Mouse (Mus musculus): ENCODE results near the gene Lgr6. TPM values are rescaled to one million over a fixed set of nuclear protein-coding genes. Genes with fewer than 3 reads are reported as not detected.

Lgr6 gene
- polyA plus RNA-seq, 1 experiment from 2014 or later = 1.2 TPM

DNA sequence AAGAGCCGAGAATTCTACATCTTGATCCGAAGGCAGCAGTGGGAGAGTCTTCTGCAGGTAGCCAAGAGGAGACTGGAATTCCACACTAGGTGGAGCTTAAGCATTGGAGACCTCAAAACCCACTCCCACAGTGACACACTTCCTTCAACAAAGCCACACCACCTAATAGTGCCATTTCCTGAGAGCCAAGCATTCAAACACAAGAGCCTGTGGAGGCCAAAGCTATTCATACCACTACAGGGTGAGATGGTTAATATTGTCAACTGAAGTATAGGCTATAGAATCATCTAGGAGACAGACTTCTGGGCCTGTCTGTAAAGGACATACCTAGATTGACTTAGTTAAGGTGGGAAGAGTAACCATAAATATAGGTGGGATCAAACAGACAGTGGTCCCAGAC, 139.6 kb downstream of the Lgr6 start:
- Histone ChIP-seq H3K27ac (no peak overlapping the region), H3K4me3 (replicated peaks; ENCODE audit: low read length) (no peak overlapping the region), H3K9ac (no peak overlapping the region), H3K4me1 (replicated peaks; ENCODE audit: control insufficient read depth, insufficient read depth, low read length) (peaks cover 12% of the 10 kb centered on the region; the same call in 1 of the 2 replicates), H3K4me2 (replicated peaks) (no peak overlapping the region), H3K27me3 (ENCODE audit: control insufficient read depth, insufficient read depth, low read length) (no peaks in the 10 kb centered on the region), H3K36me3 (replicated peaks; ENCODE audit: control insufficient read depth, insufficient read depth) (0 out of 2 replicates have a peak, but pooled peaks cover 4% of the 10 kb centered on the region), H3K9me3 (ENCODE audit: control insufficient read depth, low read length) (no peaks in the 10 kb centered on the region)
- 96% methylated on average over 2 of the region's 2 CpGs for WGBS
- no peak for ATAC-seq (ENCODE audit: low FRiP score)
- DNase-seq (ENCODE audit: low spot score) = no peak

DNA sequence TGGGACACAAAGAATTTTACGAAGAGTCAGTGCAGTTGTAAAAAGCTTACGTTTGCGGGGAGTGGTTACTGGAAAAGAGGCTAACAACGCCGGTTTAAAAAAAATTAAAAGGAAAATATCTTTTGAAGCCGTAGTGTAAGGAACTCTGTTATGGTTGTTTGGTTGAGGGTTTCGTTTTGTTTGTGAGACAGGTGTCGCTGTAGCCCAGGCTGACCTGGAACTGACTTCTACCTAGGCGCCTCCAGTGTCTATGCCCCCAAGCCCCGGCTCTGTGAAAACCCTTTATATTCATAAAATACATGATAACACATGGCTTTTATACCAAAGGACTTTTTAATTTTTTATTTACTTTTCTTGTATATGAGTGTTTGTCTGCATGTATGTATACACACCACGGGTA, 142.3 kb downstream of the Lgr6 start:
- Histone ChIP-seq H3K4me1 (replicated peaks; ENCODE audit: control insufficient read depth, insufficient read depth, low read length) (peaks cover 12% of the 10 kb centered on the region; the same call in 1 of the 2 replicates), H3K27me3 (ENCODE audit: control insufficient read depth, insufficient read depth, low read length) (no peaks in the 10 kb centered on the region), H3K36me3 (replicated peaks; ENCODE audit: control insufficient read depth, insufficient read depth) (no peaks in the 10 kb centered on the region), H3K4me2 (replicated peaks) (peak overlapping the region; percentile 52), H3K4me3 (replicated peaks; ENCODE audit: low read length) (peak overlapping the region; percentile 42), H3K9me3 (ENCODE audit: control insufficient read depth, low read length) (no peaks in the 10 kb centered on the region), H3K9ac (peak overlapping the region; percentile 39), H3K27ac (no peak overlapping the region)
- ATAC-seq (ENCODE audit: low FRiP score) = peak; percentile 61
- DNase-seq (ENCODE audit: low spot score) = peak; percentile 46
- 3% methylated on average over 11 of the region's 11 CpGs for WGBS

DNA sequence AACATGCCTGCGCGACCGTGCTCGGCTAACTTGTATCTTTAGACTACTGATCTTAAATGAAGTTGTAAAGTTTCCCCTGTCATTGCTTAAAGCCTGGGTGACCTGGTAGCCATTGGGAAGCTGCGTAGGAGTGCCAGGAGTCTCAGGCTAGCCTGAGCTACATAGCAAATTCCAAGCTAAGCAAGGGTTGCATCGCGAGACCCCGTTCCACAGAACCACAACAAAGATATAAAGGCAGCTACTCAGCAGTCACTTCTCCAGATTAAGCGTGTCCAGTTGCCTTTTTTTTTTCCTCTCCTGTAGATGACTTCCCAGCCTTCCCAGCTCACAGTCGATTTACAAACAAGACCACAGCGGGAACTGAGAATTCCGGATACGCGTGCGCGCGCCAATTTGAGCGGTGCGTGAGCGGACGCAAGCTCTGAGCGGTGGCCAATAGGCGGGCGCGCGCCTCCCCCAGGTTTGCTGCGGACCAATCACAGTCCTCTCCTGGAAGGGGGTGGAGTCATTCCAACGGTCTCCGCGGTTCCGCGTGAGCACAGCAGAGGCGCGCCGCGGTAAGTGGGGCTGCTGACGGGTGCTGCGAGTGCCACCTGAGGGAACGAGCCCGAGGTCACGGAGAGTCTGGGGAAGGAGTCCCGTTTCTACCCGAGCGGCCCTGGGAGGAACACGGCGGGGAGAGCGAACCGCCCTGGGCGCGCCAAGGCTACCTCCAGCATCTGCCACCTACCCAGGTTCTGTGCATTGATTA, 142.8 kb downstream of the Lgr6 start, which contains the start of gene Ube2t:
Gene Ube2t (plus strand): TSS at position 513 of the 751 bp plus-strand sequence.
- ATAC-seq (ENCODE audit: low FRiP score) = peak; percentile 100
- Histone ChIP-seq H3K27ac (no peak within 1 kb of the TSS), H3K36me3 (replicated peaks; ENCODE audit: control insufficient read depth, insufficient read depth) (no peaks in the 10 kb centered on the region), H3K9me3 (ENCODE audit: control insufficient read depth, low read length) (no peaks in the 10 kb centered on the region), H3K9ac (peak within 1 kb of the TSS; percentile 39), H3K4me2 (replicated peaks) (peak within 1 kb of the TSS; percentile 52), H3K4me1 (replicated peaks; ENCODE audit: control insufficient read depth, insufficient read depth, low read length) (peaks cover 12% of the 10 kb centered on the region; the same call in 1 of the 2 replicates), H3K27me3 (ENCODE audit: control insufficient read depth, insufficient read depth, low read length) (no peaks in the 10 kb centered on the region), H3K4me3 (replicated peaks; ENCODE audit: low read length) (peak within 1 kb of the TSS; percentile 42)
- 3% methylated on average over 50 of the region's 50 CpGs for WGBS
- peak; percentile 94 for DNase-seq (ENCODE audit: low spot score)

DNA sequence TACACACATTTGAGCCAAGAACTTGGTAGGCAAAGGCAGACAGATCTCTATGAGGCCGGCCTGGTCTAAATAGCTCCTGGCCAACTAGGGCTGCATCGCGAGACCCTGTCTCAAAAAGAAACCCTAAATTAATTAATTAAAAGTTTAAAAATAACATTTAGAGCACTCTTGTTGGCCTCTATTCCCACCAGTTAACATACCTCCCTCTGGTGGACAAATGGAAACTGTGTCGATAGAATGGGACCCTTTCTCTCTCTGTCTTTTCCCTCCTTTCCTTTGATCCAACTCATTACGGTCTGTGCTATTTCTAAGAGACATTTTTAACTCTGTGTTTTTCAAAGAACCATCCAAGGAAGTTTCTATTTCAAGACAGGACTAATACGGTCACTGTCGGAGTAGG, 144.4 kb downstream of the Lgr6 start:
- Histone ChIP-seq H3K4me2 (replicated peaks) (no peak overlapping the region), H3K4me3 (replicated peaks; ENCODE audit: low read length) (no peak overlapping the region), H3K27ac (no peak overlapping the region), H3K4me1 (replicated peaks; ENCODE audit: control insufficient read depth, insufficient read depth, low read length) (peaks cover 12% of the 10 kb centered on the region; the same call in 1 of the 2 replicates), H3K9me3 (ENCODE audit: control insufficient read depth, low read length) (no peaks in the 10 kb centered on the region), H3K36me3 (replicated peaks; ENCODE audit: control insufficient read depth, insufficient read depth) (no peaks in the 10 kb centered on the region), H3K27me3 (ENCODE audit: control insufficient read depth, insufficient read depth, low read length) (no peaks in the 10 kb centered on the region), H3K9ac (no peak overlapping the region)
- DNase-seq (ENCODE audit: low spot score) = no peak
- 65% methylated on average over 7 of the region's 7 CpGs for WGBS
- ATAC-seq (ENCODE audit: low FRiP score) = no peak

DNA sequence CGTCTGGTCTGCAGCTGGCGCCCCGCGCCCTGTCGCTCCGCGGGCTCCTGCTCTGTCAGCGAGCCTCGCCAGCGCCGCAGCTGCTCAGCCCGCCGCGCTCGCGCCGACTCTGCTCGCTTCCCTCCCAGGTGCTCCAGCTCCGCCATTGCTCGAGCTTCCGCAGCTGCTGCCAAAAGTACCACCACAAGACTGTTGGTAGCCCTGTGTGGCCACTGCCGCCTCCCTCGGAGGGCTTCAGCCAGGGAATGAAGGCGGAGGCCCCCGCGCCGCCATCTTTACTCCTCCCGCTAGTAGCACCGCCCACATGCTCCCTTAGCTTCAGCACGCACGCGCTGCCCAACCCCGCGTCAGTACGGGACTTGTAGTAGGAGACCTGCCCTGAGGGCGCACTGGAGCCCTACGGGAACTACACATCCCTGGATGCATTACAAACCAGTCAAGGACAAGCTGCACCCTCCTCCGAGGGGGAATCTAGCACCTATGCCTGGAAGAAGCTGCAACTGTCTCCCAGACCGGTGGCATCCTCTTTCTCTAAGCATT, 149.4 kb downstream of the Lgr6 start, which contains the start of gene Ppp1r12b:
Gene Ppp1r12b (minus strand): TSS at position 306 of the 540 bp plus-strand sequence.
- Histone ChIP-seq H3K9me3 (ENCODE audit: control insufficient read depth, low read length) (no peaks in the 10 kb centered on the region), H3K27ac (peak within 1 kb of the TSS; percentile 85), H3K4me2 (replicated peaks) (peak within 1 kb of the TSS; percentile 65), H3K36me3 (replicated peaks; ENCODE audit: control insufficient read depth, insufficient read depth) (no peaks in the 10 kb centered on the region), H3K4me3 (replicated peaks; ENCODE audit: low read length) (peak within 1 kb of the TSS; percentile 55), H3K4me1 (replicated peaks; ENCODE audit: control insufficient read depth, insufficient read depth, low read length) (peaks cover 18% of the 10 kb centered on the region), H3K27me3 (ENCODE audit: control insufficient read depth, insufficient read depth, low read length) (no peaks in the 10 kb centered on the region), H3K9ac (peak within 1 kb of the TSS; percentile 62)
- DNase-seq (ENCODE audit: low spot score) = peak; percentile 96
- peak; percentile 99 for ATAC-seq (ENCODE audit: low FRiP score)
- WGBS = under 1% methylated on average over 39 of the region's 39 CpGs

DNA sequence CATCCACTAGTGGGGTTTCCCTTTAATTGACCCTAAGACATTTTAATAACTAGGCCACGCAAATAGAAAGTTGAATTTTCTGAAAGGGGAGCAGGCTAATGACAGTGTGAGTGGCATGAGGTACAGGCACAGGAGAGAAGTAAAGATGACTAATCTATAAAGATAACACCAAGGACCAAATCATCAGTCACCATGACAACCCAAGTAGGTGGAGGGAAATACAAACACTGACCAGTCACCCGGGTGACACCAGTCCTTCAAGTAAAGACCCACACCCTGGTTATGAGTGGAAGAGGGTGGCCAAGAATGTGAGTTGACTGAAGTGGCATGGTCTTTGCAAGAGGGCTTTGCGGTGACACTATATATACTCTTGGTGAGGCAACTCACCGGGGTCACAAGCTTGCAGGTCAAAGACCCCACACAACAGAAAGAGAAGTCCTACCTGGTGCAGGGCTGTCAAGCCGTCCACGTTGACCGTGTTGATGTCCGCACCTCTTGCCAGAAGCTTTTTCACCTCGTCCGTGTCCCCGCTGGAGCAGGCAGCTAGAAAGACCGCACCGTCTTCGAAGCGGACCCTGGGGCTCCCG, 149.9 kb downstream of the Lgr6 start:
- peaks cover 18% of the 10 kb centered on the region for H3K4me1 ChIP-seq (replicated peaks; ENCODE audit: control insufficient read depth, insufficient read depth, low read length)
- WGBS = 4% methylated on average over 16 of the region's 16 CpGs
- H3K27ac ChIP-seq = peak overlapping the region; percentile 85
- no peaks in the 10 kb centered on the region for H3K9me3 ChIP-seq (ENCODE audit: control insufficient read depth, low read length)
- peak overlapping the region; percentile 65 for H3K4me2 ChIP-seq (replicated peaks)
- H3K36me3 ChIP-seq (replicated peaks; ENCODE audit: control insufficient read depth, insufficient read depth) = no peaks in the 10 kb centered on the region
- peak overlapping the region; percentile 55 for H3K4me3 ChIP-seq (replicated peaks; ENCODE audit: low read length)
- peak overlapping the region; percentile 62 for H3K9ac ChIP-seq
- H3K27me3 ChIP-seq (ENCODE audit: control insufficient read depth, insufficient read depth, low read length) = no peaks in the 10 kb centered on the region
- ATAC-seq (ENCODE audit: low FRiP score) = no peak
- DNase-seq (ENCODE audit: low spot score) = no peak

DNA sequence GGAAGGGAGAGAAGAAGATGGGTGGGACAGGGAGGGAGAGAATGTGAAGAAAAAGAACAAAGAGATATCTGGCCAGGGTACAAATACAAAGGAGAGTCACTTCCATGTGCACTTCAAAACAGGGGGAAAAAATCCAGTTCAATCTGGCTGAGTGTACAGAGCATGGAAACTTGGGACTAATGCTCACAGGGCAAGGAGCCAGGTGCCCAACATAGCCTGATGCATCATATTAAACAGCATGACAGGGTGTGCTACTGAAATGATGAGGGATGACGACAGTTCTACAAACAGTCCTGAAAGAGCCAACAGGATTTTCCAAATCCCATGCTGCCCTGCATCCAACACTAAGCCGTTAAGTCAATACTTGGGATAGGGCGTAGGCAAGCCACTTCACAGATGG, 155.1 kb downstream of the Lgr6 start:
- no peak for DNase-seq (ENCODE audit: low spot score)
- Histone ChIP-seq H3K4me3 (replicated peaks; ENCODE audit: low read length) (no peak overlapping the region), H3K9ac (no peak overlapping the region), H3K36me3 (replicated peaks; ENCODE audit: control insufficient read depth, insufficient read depth) (peaks cover 9% of the 10 kb centered on the region; the same call in 1 of the 2 replicates), H3K4me2 (replicated peaks) (no peak overlapping the region), H3K27ac (no peak overlapping the region), H3K4me1 (replicated peaks; ENCODE audit: control insufficient read depth, insufficient read depth, low read length) (peaks cover 15% of the 10 kb centered on the region), H3K9me3 (ENCODE audit: control insufficient read depth, low read length) (no peaks in the 10 kb centered on the region), H3K27me3 (ENCODE audit: control insufficient read depth, insufficient read depth, low read length) (no peaks in the 10 kb centered on the region)
- ATAC-seq (ENCODE audit: low FRiP score) = no peak
- 75% methylated on average over 3 of the region's 3 CpGs for WGBS

DNA sequence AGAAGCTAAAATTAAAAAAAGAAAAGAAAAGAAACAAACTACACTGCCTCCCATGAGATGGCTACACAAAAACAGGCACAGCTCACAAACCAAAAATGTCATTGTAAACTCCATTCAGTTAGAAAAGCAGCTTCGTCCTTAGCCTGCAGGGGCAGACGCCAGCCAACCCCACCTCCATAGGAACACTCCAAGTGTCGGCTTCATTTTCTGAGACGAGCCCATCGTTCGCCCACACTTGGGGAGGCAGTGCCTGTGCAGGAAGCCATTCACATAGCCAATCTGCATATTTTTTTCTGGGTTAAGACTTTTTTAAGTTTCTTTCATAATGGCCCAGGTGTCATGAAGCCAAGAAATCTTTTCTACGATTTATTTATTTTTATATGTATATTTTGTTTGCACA, 157.5 kb downstream of the Lgr6 start:
- H3K9me3 ChIP-seq (ENCODE audit: control insufficient read depth, low read length) = no peaks in the 10 kb centered on the region
- H3K4me2 ChIP-seq (replicated peaks) = no peak overlapping the region
- no peaks in the 10 kb centered on the region for H3K27me3 ChIP-seq (ENCODE audit: control insufficient read depth, insufficient read depth, low read length)
- no peak overlapping the region for H3K27ac ChIP-seq
- no peak for ATAC-seq (ENCODE audit: low FRiP score)
- DNase-seq (ENCODE audit: low spot score) = no peak
- peaks cover 9% of the 10 kb centered on the region; the same call in 1 of the 2 replicates for H3K36me3 ChIP-seq (replicated peaks; ENCODE audit: control insufficient read depth, insufficient read depth)
- no peaks in the 10 kb centered on the region; the same call in 1 of the 2 replicates for H3K4me1 ChIP-seq (replicated peaks; ENCODE audit: control insufficient read depth, insufficient read depth, low read length)
- H3K4me3 ChIP-seq (replicated peaks; ENCODE audit: low read length) = no peak overlapping the region
- 79% methylated on average over 7 of the region's 7 CpGs for WGBS
- H3K9ac ChIP-seq = no peak overlapping the region

DNA sequence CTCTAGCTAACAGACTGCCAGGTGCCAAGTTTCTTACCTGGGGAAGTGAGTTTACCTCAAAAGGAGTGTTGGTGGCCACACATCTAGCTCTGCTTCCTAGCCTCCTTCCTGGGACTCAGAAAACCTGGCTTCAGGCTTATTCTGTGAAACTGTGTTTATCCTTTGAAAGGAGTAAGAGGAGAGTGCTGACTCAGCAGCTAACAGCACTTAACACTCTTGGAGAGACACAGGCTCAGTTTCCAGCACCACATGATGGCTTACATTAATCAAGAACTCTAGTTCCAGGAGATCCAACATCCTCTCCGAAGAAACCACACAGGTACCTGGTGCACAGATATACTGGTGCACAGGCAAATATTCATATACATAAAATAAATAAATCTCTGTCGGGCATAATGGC, 162.2 kb downstream of the Lgr6 start:
- no peak overlapping the region for H3K9ac ChIP-seq
- ATAC-seq (ENCODE audit: low FRiP score) (no peak), DNase-seq (ENCODE audit: low spot score) (no peak)
- 95% methylated on average over 2 of the region's 2 CpGs for WGBS
- H3K9me3 ChIP-seq (ENCODE audit: control insufficient read depth, low read length) = no peaks in the 10 kb centered on the region
- no peak overlapping the region for H3K4me3 ChIP-seq (replicated peaks; ENCODE audit: low read length)
- H3K27me3 ChIP-seq (ENCODE audit: control insufficient read depth, insufficient read depth, low read length) = no peaks in the 10 kb centered on the region
- H3K4me2 ChIP-seq (replicated peaks) = no peak overlapping the region
- no peak overlapping the region for H3K27ac ChIP-seq
- H3K36me3 ChIP-seq (replicated peaks; ENCODE audit: control insufficient read depth, insufficient read depth) = peaks cover 3% of the 10 kb centered on the region; the same call in 1 of the 2 replicates
- no peaks in the 10 kb centered on the region for H3K4me1 ChIP-seq (replicated peaks; ENCODE audit: control insufficient read depth, insufficient read depth, low read length)

Data from hindbrain, embryonic 14.5 days (tissue).